Mouse (Mus musculus): ENCODE results near the gene Wwc1. TPM values are rescaled to one million over a fixed set of nuclear protein-coding genes. Genes with fewer than 3 reads are reported as not detected.

Wwc1 gene
- polyA plus RNA-seq, 1 experiment from 2014 or later = 3.5 TPM

DNA sequence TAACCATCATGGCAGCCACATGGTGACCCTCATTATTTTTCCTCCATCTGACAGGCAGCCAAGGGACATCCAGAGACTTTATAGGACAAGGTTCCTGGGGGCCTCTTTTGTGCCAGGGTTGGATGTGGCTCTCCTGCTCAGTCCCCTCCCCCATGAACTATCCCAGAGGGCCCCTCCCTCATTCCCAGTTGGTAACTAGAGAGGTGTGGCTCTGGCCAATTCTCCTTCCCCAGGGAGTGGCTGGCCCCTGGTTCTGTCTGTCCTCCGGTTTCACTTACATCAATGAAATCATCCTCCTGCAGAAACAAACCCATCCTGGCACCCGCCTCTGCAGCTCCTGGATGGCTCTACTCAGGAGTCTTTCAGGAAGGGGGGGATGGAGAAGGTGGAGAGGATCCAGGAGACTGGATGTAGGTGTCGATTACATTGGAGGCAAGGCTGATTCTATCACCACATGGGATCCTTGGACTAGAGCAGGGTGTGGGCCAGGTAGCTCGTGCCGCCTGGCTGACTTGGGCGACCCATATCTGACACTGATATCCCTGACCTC, 49.7 kb downstream of the Wwc1 start:
- H3K4me2 ChIP-seq = no peak overlapping the region
- no peaks in the 10 kb centered on the region for H3K27me3 ChIP-seq
- H3K4me1 ChIP-seq = peaks cover 30% of the 10 kb centered on the region
- WGBS = 79% methylated on average over 6 of the region's 6 CpGs
- no peak overlapping the region for H3K4me3 ChIP-seq
- no peaks in the 10 kb centered on the region for H3K9me3 ChIP-seq
- no peak overlapping the region for H3K9ac ChIP-seq
- no peaks in the 10 kb centered on the region for H3K36me3 ChIP-seq
- ATAC-seq (ENCODE audit: insufficient number of reproducible peaks, insufficient read depth, low FRiP score, low TSS enrichment, low read depth) = no peak
- no peak overlapping the region for H3K27ac ChIP-seq

DNA sequence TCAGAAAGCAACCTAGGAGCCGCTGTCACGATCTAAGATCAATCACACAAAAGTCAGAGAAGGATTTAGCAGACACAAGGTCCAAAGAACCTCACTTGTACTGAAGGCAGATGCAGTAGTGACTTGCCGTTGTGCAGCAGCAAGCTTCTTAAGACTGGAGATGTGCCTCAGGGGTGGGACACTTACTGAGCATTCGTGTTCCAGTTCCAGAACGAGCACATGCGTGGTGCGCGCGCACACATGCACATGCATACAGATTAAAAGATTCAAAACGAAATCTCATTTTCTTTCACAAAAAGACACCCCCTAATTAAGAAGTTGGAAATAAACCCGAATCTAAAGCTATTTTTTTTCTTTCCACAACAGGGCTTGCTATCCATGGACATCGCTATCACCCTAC, 51.9 kb downstream of the Wwc1 start:
- Histone ChIP-seq H3K4me1 (peaks cover 29% of the 10 kb centered on the region), H3K4me3 (no peak overlapping the region), H3K27ac (no peak overlapping the region), H3K27me3 (no peaks in the 10 kb centered on the region), H3K9ac (no peak overlapping the region), H3K9me3 (no peaks in the 10 kb centered on the region), H3K4me2 (no peak overlapping the region), H3K36me3 (no peaks in the 10 kb centered on the region)
- WGBS = 90% methylated on average over 12 of the region's 12 CpGs
- ATAC-seq (ENCODE audit: insufficient number of reproducible peaks, insufficient read depth, low FRiP score, low TSS enrichment, low read depth) = no peak

DNA sequence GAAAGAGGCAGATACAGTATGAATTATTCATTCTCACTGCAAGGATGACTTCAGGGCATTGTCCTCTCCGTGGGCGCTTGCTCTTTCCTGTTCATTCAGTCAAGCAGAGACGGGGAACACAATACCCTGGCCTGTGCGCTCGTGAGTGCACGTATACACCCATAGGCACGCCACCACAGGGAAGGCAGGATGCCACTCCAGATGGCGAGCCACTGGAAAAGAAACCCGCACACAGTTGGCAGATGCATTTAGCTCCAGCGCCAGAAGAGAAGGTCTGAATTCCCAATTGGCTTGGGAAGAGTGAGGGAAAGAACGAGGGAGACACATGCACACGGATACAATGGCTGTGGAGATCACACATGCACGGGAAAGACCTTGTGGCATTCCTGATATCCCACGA, 53.0 kb downstream of the Wwc1 start:
- Histone ChIP-seq H3K27me3 (no peaks in the 10 kb centered on the region), H3K4me3 (no peak overlapping the region), H3K27ac (0 out of 2 replicates have a peak overlapping the region, but pooled peaks have one; percentile 9), H3K9ac (no peak overlapping the region), H3K36me3 (no peaks in the 10 kb centered on the region), H3K4me1 (peaks cover 24% of the 10 kb centered on the region; the same call in 1 of the 2 replicates), H3K9me3 (no peaks in the 10 kb centered on the region), H3K4me2 (no peak overlapping the region)
- WGBS = 52% methylated on average over 14 of the region's 14 CpGs
- ATAC-seq (ENCODE audit: insufficient number of reproducible peaks, insufficient read depth, low FRiP score, low TSS enrichment, low read depth) = no peak

DNA sequence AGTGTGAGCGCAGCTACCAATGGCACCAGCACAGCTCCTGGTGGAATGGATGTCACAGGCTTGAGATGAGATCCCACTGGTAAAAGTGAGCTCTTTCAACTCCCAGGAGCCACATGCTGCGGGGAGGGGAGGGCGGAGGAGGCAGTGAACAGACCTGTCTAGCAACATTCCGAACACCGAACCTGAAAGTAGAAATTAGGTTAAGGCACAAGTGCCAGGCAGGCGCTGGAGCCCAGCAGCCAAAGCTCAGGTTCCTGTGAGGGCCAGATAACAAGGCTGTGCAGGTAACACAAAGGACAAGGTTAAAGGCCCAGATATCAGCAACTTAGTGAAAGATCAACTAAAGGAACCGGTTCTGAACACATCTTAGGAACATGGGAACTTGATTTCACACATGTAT, 54.7 kb downstream of the Wwc1 start:
- Histone ChIP-seq H3K4me2 (no peak overlapping the region), H3K27me3 (no peaks in the 10 kb centered on the region), H3K4me3 (no peak overlapping the region), H3K27ac (0 out of 2 replicates have a peak overlapping the region, but pooled peaks have one; percentile 53), H3K36me3 (no peaks in the 10 kb centered on the region), H3K9ac (no peak overlapping the region), H3K9me3 (no peaks in the 10 kb centered on the region), H3K4me1 (peaks cover 20% of the 10 kb centered on the region)
- ATAC-seq (ENCODE audit: insufficient number of reproducible peaks, insufficient read depth, low FRiP score, low TSS enrichment, low read depth) = no peak
- WGBS = 71% methylated on average over 7 of the region's 7 CpGs

DNA sequence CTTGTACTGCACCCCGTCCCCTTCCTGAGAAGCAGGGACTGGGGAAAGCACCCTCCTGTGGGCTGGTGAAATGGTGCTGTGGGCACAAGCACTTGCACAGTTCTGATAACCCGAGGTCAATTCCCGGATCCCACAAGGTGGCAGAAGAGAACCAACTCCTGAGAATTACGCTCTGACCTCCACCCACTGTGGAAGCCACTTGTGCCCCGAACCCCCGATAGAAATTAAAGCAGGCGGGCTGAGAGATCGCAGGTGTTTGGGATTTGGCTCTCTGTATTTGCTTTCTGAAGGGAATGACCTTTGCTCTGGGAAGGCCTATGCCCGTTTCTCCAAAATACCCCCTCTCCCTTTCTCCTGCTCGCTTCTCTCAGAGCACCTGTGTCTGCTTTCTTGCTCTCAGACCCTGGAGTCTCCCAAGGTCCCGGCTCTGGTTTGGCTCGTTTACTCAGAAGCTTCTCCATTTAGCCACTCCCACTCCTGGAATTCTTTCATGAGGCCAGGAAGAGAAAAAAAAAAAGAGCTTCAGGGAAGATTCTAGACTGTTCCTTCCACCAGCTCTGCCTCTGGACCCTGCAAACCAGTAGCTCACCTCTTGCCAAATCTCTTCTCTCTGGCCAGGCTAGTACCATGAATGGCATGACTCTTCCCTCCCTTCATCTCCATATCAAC, 58.0 kb downstream of the Wwc1 start:
- no peak for ATAC-seq (ENCODE audit: insufficient number of reproducible peaks, insufficient read depth, low FRiP score, low TSS enrichment, low read depth)
- WGBS = 35% methylated on average over 12 of the region's 12 CpGs
- no peaks in the 10 kb centered on the region for H3K27me3 ChIP-seq

DNA sequence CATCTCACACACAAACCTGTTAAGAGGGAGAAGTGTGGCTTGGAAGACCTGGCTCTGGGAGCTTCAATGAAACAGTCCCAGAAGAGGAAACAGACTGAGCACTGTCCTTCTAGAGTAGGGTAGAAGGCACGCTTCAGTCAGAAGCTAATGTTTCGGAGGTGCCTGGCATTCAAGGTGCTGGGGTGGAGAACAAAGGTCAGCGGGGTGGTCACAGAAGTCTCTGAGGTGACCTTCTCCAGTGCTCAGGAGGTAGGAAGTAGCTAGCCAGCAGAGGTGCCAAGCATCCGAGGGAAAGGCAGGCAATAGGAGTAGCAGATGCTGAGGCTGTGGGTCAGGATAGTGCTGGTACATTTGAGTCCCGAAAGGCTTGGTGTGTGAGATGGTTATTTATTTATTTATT, 59.6 kb downstream of the Wwc1 start:
- Histone ChIP-seq H3K27ac (no peak overlapping the region), H3K36me3 (no peaks in the 10 kb centered on the region), H3K9ac (no peak overlapping the region), H3K4me1 (peaks cover 25% of the 10 kb centered on the region), H3K4me3 (no peak overlapping the region), H3K9me3 (no peaks in the 10 kb centered on the region), H3K27me3 (no peaks in the 10 kb centered on the region), H3K4me2 (no peak overlapping the region)
- WGBS = 76% methylated on average over 5 of the region's 5 CpGs
- ATAC-seq (ENCODE audit: insufficient number of reproducible peaks, insufficient read depth, low FRiP score, low TSS enrichment, low read depth) = no peak

More for the DNA sequence above, 58.0 kb downstream of the Wwc1 start:
- Histone ChIP-seq H3K9me3 (no peaks in the 10 kb centered on the region), H3K36me3 (no peaks in the 10 kb centered on the region), H3K27ac (no peak overlapping the region), H3K4me3 (no peak overlapping the region), H3K4me2 (no peak overlapping the region), H3K4me1 (peaks cover 25% of the 10 kb centered on the region), H3K9ac (no peak overlapping the region)

DNA sequence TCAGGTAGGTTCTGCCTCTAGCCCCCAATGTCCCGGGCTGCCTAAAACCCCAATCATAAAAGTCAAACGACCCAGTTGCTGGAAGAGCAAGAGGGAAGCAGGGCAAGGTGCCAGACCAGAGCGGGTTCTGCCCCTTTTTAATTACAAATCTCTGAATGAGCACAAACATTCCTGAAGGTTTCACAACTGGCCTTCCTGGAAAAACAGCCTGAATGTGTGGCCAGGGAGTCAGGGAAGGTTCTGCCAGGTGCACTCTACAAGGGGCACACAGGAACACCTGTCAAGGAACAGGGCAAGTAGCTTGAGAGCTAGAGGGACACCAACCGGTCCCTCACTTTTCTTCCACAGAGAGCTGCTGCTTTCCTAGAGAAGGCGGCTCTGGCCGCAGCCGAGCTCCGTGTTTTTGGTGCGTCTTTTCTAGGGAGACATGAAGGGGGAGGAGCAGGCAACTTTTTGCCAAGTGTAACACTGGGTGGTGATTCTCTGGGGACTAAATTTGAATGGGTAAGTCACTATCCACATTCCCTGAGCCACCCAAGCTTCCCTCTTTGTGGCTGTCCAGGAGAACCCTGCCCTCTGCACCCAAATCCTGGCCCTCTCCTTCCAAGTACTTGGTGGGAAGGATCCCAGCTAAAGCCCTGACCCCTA, 60.3 kb downstream of the Wwc1 start:
- Histone ChIP-seq H3K27ac (no peak overlapping the region; the same call in 1 of the 2 replicates), H3K9me3 (no peaks in the 10 kb centered on the region), H3K4me3 (no peak overlapping the region), H3K4me2 (no peak overlapping the region), H3K36me3 (no peaks in the 10 kb centered on the region), H3K27me3 (no peaks in the 10 kb centered on the region), H3K9ac (no peak overlapping the region), H3K4me1 (peaks cover 28% of the 10 kb centered on the region)
- no peak for ATAC-seq (ENCODE audit: insufficient number of reproducible peaks, insufficient read depth, low FRiP score, low TSS enrichment, low read depth)
- WGBS = 59% methylated on average over 9 of the region's 9 CpGs

DNA sequence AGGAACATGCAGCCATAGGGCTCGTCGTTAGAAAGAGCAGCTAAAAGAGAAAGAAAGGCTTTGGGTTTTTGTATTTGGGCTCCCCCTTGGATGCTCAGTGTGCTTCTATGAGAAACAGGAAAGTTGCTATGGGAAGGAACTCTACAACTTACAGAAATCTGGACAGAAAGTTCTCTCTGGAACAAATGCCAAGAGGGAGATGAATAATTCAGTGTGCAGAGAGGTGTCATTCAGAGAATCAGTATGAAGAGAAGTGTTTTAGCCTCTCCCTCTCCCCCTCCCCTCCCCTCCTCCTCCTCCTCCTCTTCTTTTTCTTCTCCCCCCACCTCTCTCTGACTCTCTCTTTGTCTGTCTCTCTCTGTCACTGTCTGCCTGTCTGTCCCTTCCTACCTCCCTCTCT, 60.9 kb downstream of the Wwc1 start:
- no peaks in the 10 kb centered on the region for H3K27me3 ChIP-seq
- H3K4me2 ChIP-seq = no peak overlapping the region
- 51% methylated on average over 2 of the region's 2 CpGs for WGBS
- no peaks in the 10 kb centered on the region for H3K9me3 ChIP-seq
- H3K36me3 ChIP-seq = no peaks in the 10 kb centered on the region
- no peak overlapping the region for H3K9ac ChIP-seq
- H3K4me3 ChIP-seq = no peak overlapping the region
- peaks cover 28% of the 10 kb centered on the region for H3K4me1 ChIP-seq
- ATAC-seq (ENCODE audit: insufficient number of reproducible peaks, insufficient read depth, low FRiP score, low TSS enrichment, low read depth) = no peak
- H3K27ac ChIP-seq = no peak overlapping the region

DNA sequence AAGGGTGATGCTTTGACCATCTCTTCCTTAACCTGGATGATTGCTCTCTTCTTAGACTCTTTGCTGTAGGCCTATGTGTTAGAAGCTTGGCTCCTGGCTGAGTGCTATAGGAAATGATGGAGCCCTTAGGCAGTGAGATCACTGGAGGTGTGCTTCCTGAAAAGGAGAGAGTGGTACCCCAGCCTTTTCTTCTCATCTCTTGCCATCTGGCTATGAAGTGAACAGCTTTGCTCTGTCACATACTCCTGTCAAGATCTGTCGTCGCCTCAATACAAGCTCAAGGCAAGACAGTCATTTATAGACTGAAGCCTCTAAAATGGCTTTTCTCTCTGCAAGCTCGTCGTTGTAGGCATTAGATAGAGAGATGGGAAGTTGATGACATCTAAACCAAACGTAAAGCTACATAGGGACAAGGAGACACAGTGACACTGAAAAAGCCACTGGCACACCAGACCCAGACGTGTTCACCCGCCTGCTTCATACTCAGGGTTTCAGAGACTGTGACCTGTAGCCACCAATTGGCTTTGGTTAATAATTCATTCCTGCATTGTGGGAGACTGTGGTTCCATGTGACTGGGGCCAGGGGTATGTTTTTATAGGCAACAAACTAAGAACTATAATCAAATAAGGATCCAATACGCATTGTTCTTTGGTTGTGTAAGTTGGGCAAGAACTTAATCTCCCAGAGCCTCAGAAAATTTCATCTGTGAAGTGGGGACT, 63.7 kb downstream of the Wwc1 start:
- Histone ChIP-seq H3K4me2 (no peak overlapping the region), H3K9me3 (no peaks in the 10 kb centered on the region), H3K9ac (no peak overlapping the region), H3K36me3 (no peaks in the 10 kb centered on the region), H3K4me1 (peaks cover 18% of the 10 kb centered on the region; the same call in 1 of the 2 replicates), H3K27ac (no peak overlapping the region), H3K27me3 (no peaks in the 10 kb centered on the region), H3K4me3 (no peak overlapping the region)
- ATAC-seq (ENCODE audit: insufficient number of reproducible peaks, insufficient read depth, low FRiP score, low TSS enrichment, low read depth) = no peak
- 89% methylated on average over 8 of the region's 8 CpGs for WGBS

DNA sequence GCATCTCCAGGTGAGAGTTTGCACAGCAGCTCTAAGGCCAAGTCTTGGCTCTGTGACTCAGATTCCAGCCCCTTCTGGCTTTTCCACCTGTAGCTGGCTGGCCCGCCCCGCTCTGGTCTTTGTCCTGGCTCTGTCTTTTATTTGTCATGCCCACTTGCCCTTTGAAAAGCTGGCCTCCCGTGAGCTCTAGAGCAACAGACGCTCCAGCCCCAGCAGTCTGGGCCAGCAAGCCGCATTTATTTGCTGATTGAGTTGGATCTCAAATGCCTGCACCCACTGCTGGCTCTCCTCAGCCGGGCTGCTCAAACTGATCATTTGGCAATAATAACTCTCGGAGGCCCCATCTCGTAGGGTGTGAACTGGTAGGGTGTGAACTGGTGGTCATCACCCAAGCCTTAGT, 64.8 kb downstream of the Wwc1 start:
- Histone ChIP-seq H3K4me1 (peaks cover 10% of the 10 kb centered on the region; the same call in 1 of the 2 replicates), H3K27me3 (no peaks in the 10 kb centered on the region), H3K9ac (no peak overlapping the region), H3K4me3 (no peak overlapping the region), H3K9me3 (no peaks in the 10 kb centered on the region), H3K36me3 (no peaks in the 10 kb centered on the region), H3K4me2 (no peak overlapping the region), H3K27ac (no peak overlapping the region)
- 52% methylated on average over 8 of the region's 8 CpGs for WGBS
- ATAC-seq (ENCODE audit: insufficient number of reproducible peaks, insufficient read depth, low FRiP score, low TSS enrichment, low read depth) = no peak

DNA sequence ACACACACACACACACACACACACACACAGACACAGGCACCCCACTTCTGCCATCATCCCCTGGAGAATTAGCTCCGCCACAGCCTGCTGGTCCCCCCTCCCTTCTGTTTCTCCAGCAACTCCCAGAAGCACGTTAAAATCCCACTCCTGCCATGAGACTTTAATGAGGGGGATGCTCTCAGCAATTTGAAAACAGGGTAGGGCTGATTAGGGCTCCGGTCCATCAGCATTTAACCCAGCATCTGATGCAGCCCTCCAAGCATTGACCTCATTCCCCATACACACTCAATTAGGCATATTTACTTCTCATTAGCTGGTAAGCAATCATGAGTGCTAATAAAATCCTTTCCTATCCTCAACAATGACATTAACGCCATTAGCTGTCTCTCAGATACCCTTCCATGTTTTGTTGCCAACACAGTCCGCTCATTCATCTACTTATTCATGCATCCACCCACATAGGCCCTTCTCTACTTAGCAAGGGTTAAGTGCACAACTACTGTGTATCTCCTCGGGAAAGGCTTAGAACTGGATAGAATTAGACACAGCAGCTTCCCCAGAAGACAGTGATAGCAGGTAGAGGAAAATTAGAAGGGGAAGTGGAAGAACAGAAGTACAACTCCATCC, 66.8 kb downstream of the Wwc1 start:
- no peak overlapping the region for H3K27ac ChIP-seq
- H3K4me1 ChIP-seq = 0 out of 2 replicates have a peak, but pooled peaks cover 3% of the 10 kb centered on the region
- no peaks in the 10 kb centered on the region for H3K27me3 ChIP-seq
- no peak overlapping the region for H3K4me2 ChIP-seq
- no peaks in the 10 kb centered on the region for H3K9me3 ChIP-seq
- H3K9ac ChIP-seq = no peak overlapping the region
- no peaks in the 10 kb centered on the region for H3K36me3 ChIP-seq
- no peak overlapping the region for H3K4me3 ChIP-seq
- WGBS = 72% methylated on average over 6 of the region's 6 CpGs
- ATAC-seq (ENCODE audit: insufficient number of reproducible peaks, insufficient read depth, low FRiP score, low TSS enrichment, low read depth) = no peak
